Mouse (Mus musculus) stomach, postnatal 0 days (tissue): Measurements from ENCODE around the gene Cct7.

Experiments used
- CTCF ChIP-seq: IDR thresholded peaks from 2 replicates; pipeline ENCODE4 v1.5.1; 2016; ENCODE audit warnings: antibody characterized with exemption, low read depth, mild to moderate bottlenecking, moderate library complexity
- EP300 ChIP-seq: optimal IDR thresholded peaks from 2 replicates; pipeline ENCODE3; 2016; ENCODE audit warnings: antibody characterized with exemption

DNA sequence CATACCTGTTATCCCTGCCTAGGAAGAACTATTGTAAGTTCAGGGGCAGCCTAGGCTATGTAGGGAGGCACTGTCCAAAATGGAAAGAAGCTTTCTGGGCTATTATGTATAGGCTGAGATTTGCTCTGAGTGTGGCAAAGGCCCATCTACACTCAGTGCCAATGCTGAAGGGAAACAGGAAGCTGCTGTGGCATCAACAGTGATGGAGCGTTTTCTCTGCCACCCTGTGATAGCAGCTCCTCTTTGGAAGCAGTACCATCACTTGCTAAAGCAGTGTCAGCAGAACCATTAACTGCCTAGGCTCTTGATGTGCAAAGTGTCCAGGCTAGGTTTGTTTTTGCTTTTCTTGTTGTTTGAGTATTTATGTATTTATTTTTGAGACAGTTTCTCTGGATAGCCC is 15.1 kb upstream of the Cct7 start:
- no peak for TF ChIP-seq CTCF
- TF ChIP-seq EP300: no peak
